Mouse (Mus musculus) cerebellum, postnatal 36 days (tissue): ENCODE measurements around the gene Dact2.

Source experiments
- DNase-seq, 2 experiments: peaks; one replicate each; pipeline ENCODE4 v3.0.0; 2021 to 2022; ENCODE audit warnings: mixed read lengths in 2 of 2

Gene Dact2

DNA sequence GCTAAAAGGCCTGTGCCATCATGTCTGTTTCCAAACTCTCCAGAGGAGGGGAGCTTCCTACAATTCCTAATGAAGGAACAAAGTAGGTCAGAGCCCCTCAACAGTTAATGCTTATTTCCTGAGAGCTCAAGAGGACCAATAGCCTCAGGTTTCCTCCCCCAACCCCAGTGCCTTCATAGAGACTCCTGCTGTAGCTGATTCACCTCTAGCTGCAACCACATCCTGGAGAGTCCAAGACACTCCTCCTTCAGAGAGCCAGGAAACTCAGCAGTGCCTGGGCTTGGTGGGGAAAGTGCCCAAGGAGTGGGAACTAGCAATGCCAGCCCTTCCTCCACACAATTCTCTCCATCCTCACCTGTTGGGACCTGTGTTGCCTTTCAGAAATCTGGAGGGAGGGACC lies 31.4 kb downstream of the Dact2 start:
- no peak for DNase-seq

DNA sequence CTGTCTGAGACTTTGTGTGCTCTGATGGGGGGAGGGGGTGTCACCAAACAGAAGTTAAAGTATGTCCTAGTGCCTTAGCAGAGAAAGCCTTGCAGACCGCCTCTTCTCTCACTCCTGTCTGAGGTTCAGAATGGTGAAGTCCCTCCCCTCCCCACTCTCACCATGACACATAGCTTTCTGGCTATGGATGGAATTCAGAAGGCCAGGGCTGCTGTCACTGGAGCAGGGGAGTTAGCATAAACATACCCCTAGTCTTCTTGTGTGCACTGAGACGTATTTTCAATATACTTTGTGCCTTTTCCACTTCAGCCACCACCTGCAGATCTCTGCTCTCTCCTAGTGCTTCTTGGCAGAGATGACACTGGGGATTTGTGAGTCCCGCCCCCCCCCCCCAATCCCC lies 31.9 kb downstream of the Dact2 start:
- DNase-seq = no peak

DNA sequence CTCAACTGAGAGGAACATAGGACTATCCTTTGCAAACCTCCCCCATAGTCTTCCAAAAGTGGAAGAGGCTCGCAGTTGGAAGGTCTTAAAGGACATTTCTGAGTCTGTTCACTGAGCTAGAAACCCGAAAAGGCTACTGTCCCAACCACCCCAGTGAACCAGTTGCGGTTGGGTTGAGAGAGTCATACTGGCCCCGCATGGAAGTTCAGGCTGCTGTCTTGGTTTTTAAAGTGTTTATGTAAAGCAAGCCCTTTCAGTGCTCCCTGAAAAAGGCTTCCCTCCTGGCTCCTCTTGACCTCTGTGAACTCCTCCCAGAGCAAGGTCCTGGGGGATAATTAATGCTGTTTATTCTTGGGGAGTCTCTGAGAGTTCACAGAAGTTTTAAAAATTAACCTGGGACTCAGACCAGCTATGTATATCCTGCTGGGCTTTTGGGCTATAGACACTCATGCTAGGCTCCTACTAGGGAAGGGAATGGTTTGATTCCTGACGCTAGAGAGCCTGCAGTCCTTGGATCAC lies 33.1 kb downstream of the Dact2 start:
- DNase-seq = no peak

DNA sequence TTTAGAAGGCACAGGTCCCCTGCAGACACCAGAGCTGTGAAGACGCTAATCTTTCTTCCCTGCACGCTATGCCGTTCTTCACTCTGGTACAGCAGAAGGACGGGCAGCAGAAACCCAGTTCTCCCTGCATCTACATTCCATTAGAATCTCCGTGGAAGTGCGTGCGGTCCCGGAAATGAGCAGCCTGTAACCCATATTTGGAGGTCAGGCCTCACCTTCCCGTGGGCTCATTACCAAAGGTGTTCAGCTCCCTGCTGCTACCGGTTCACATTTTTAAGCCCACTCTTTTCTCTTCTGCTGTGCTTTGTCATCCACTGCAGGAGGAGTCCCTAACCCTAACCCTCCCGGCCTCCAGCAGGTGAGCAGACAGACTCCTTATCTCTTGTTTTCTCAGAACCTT lies 34.7 kb downstream of the Dact2 start:
- no peak for DNase-seq

DNA sequence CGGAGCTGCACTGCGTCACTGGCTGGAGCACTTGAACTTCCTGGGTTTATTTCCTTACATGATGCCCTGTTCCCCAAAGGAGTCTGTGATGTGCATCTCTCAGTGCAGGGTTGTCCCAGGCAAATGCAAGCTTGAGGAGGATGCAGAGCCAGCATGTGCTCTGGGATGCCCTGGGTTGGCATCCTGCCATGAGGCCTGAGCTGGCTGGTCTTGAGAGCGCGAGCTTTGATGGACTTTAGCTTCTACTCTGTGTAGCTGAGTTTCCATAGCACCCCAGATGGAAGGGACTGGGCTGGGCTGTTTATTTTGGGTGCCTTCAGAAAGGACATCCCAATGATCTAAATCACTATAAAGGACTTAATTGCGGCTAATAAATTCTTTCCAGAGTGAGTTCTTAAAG lies 36.5 kb downstream of the Dact2 start:
- peak; percentile 9 to 33 for DNase-seq

DNA sequence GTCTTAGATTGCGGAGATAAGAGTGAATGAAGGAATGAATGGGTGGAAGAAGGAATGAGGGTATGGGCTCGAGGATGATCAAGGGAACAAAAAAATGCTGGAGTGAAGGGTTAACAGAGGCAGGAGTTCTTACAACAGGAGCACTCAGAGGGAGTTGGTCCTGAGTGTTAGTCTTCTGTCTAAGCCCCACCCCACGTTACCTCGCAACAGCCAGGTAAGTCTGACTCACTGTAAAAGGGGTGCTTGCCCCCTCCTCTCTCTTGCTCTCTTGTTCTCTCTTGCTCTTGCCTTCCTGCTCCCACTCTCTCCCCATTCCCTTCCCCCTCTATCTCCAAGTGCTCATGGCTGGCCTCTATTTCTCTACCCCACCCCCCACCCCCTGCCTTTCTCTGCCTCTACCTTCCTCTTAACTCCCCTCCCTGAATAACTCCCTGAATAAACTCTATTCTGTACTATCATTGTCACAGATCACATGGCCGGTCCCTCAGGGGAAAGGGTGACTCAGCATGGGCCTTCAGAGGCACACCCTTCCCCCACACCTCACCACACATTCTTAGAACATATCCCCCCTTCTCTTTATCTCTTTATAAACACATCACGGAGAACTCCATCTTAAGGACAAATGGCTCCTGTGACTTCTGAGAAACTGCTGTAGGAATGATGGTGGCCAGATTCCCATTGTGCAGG lies 37.2 kb downstream of the Dact2 start:
- DNase-seq = no peak

DNA sequence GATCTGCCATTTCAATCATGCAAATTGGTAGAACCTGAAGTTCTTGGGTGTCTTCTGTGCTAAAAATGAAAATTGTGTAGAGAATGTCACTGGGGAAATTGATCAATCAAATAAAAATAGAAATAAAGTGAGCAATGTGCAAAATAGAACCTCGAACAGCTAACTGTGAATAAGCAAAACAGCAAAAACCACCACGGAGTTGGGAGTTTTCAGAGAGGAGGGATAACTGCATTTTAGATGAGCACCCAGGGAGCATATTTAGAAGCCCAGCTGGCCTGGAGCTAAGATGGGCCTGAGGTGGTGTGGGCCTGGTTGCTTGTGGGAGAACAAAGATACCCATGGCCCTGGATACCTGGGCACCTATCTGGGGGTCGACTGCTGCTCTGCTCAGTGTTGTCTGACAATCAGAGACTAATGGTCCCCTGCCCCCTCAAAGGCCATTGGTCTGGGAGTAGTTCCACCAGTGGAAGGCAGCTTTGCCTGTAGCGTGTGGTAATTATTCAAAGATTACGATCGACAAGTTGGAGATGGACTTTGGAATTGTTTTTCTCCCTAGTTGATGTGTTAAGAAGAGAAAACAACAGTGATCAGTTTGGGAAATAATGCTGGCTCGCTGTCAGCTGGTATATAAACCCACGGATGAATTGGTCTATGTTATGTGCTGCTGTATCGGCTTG lies 38.0 kb downstream of the Dact2 start:
- DNase-seq = no peak

DNA sequence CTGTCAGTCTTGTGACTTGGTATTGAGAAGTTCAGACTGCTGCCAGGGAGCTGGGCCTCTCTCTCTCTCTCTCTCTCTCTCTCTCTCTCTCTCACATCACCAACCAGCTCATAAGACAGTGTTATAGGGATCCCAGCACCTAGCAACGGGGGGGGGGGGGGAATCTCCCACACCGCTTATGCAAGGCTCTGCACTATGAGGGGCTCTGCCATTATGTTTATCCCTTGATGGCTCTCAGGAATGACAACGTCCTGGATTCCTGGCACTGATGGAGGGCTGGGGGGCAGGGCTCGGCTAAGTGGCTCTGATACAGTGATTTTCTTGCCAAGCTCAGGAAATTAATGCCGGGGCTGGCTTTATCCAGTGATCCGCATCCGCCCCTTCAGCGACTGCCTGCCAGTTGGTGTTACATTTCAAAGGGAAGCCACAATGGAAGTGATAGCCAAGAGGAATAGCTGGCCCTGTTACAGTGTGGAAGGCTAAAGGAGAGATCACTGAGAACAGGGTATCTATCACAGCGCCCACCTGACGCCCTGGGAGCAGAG lies 38.7 kb downstream of the Dact2 start:
- peak in 1 of 2 experiments; percentile 6 for DNase-seq

- DNase-seq = no peak
Observed at GRCm38 (mm10) chr17:14160846-14161245, 43.3 kb downstream of the Dact2 start.

- DNase-seq = no peak
Observed at GRCm38 (mm10) chr17:14157779-14158195, 46.3 kb downstream of the Dact2 start.
